Mouse (Mus musculus) cortical plate, adult 2 months (tissue): ENCODE measurements around the gene Clspn.

ENCODE experiments used
- CTCF ChIP-seq: fragments of 200-500 bp; IDR thresholded peaks from 2 replicates; pipeline ENCODE4 v1.5.1; 2011; ENCODE audit warnings: mild to moderate bottlenecking, control low read depth, low read length; ENCODE audit not compliant: insufficient read depth; ENCODE audit errors: extremely low read depth
- POLR2A ChIP-seq: fragments of 200-500 bp; IDR thresholded peaks from 2 replicates; pipeline ENCODE4 v1.6.1; 2011; ENCODE audit warnings: mild to moderate bottlenecking, low read length, control low read depth; ENCODE audit not compliant: insufficient read depth; ENCODE audit errors: extremely low read depth

- TF ChIP-seq CTCF: no peak
- TF ChIP-seq POLR2A: no peak
Measured at GRCm38 (mm10) chr4:126631922-126632321, 75.2 kb downstream of the Clspn start.
